Mouse (Mus musculus) frontal cortex, adult 2 months (tissue): ENCODE results near the gene Pthlh. TPM values are rescaled to one million over a fixed set of nuclear protein-coding genes. Genes with fewer than 3 reads are reported as not detected.

Experiments used
- polyA plus RNA-seq: library from polyadenylated mRNA; depleted of rRNA; stranded (reverse); fragments of >200 nt; gene quantifications from 2 replicates; pipeline ENCODE4 v1.2.3, GENCODE M21; 2012; rRNA removed

Gene Pthlh
- polyA plus RNA-seq, 1 experiment, result 2.9 TPM

Other genes starting within 250 kb of the Pthlh start
- 3.4 and 3.8 TPM in 2 replicates for gene Rep15, start 231.6 kb downstream of the Pthlh start, polyA plus RNA-seq
- gene Mrps35, start 221.4 kb downstream of the Pthlh start, polyA plus RNA-seq, result 32.6 and 35.4 TPM in 2 replicates
- gene Mansc4, start 177.2 kb downstream of the Pthlh start, polyA plus RNA-seq, result 0.21 and 0.54 TPM in 2 replicates
- 13.0 and 14.4 TPM in 2 replicates for gene Klhl42, start 172.8 kb downstream of the Pthlh start, polyA plus RNA-seq
- gene Ccdc91, start 211.6 kb upstream of the Pthlh start, polyA plus RNA-seq, result 32.6 and 35.7 TPM in 2 replicates